Mouse (Mus musculus) intestine, postnatal 0 days (tissue): Measurements from ENCODE around the gene Dcaf7. TPM values are rescaled to one million over a fixed set of nuclear protein-coding genes. Genes with fewer than 3 reads are reported as not detected.
A peak's percentile ranks its signal among the peaks of the same experiment; 100 is the strongest.
"Not testable (repeated sequence)": the region's sequence is repeated elsewhere in the genome, so short reads cannot be mapped to it uniquely, and the experiment has no call there.

Experiments
- ATAC-seq: fragments of 200-750 bp; cut with Nextera tagmentation; 2 replicates; pipeline ENCODE4 v1.8.0; 2017; ENCODE audit warnings: mild to moderate bottlenecking, moderate TSS enrichment, moderate library complexity
- H3K27ac ChIP-seq: fragments of 300-500 bp; sonication (generic); 2 replicates; pipeline ENCODE4 v1.5.1; 2014; ENCODE audit warnings: mild to moderate bottlenecking, low read depth, low read length, moderate library complexity
- H3K27me3 ChIP-seq: fragments of 300-500 bp; sonication (generic); replicated peaks from 2 replicates; pipeline ENCODE4 v1.6.1; 2014; ENCODE audit warnings: low read length, mixed read lengths; ENCODE audit not compliant: control insufficient read depth, insufficient read depth
- H3K36me3 ChIP-seq: fragments of 300-500 bp; sonication (generic); 2 replicates; pipeline ENCODE4 v1.6.1; 2014; ENCODE audit warnings: mild to moderate bottlenecking, moderate library complexity; ENCODE audit not compliant: control insufficient read depth, insufficient read depth
- H3K4me1 ChIP-seq: fragments of 300-500 bp; sonication (generic); replicated peaks from 2 replicates; pipeline ENCODE4 v1.6.1; 2014; ENCODE audit warnings: antibody characterized with exemption, low read length, mixed read lengths; ENCODE audit not compliant: control insufficient read depth, insufficient read depth
- H3K4me2 ChIP-seq: fragments of 300-500 bp; sonication (generic); replicated peaks from 2 replicates; pipeline ENCODE4 v1.6.1; 2014; ENCODE audit warnings: low read depth, mild to moderate bottlenecking, moderate library complexity
- H3K4me3 ChIP-seq: fragments of 300-500 bp; sonication (generic); 2 replicates; pipeline ENCODE4 v1.5.1; 2014; ENCODE audit warnings: low read depth, low read length
- H3K9ac ChIP-seq: fragments of 300-500 bp; sonication (generic); 2 replicates; pipeline ENCODE4 v1.6.1; 2014; ENCODE audit warnings: mild to moderate bottlenecking, low read depth, low read length
- H3K9me3 ChIP-seq: fragments of 300-500 bp; sonication (generic); 2 replicates; pipeline ENCODE4 v1.6.1; 2016; ENCODE audit warnings: mixed run types; ENCODE audit not compliant: control insufficient read depth
- CTCF ChIP-seq: sonication (generic); IDR thresholded peaks from 2 replicates; pipeline ENCODE4 v1.5.1; 2016; ENCODE audit warnings: low read depth, mild to moderate bottlenecking, control low read depth, antibody characterized with exemption, moderate library complexity
- WGBS: fragments of 180-500 bp; shearing (Covaris S2); extraction: QIAGEN DNeasy Blood & Tissue Kit; methylation state at CpG from one replicate; pipeline ENCODE4 v1.1.7; 2014; 5-methylcytosine and 5-hydroxymethylcytosine counted together
- polyA plus RNA-seq: library from polyadenylated mRNA; unstranded; fragments of >200 nt; fragmentation: Nextera tagmentation; extraction: Ambion mirVana; gene quantifications from 2 replicates; pipeline ENCODE4 v1.2.1, GENCODE M21; 2015

Gene Dcaf7
- polyA plus RNA-seq, 1 experiment from 2014 or later: 31.3 TPM

DNA sequence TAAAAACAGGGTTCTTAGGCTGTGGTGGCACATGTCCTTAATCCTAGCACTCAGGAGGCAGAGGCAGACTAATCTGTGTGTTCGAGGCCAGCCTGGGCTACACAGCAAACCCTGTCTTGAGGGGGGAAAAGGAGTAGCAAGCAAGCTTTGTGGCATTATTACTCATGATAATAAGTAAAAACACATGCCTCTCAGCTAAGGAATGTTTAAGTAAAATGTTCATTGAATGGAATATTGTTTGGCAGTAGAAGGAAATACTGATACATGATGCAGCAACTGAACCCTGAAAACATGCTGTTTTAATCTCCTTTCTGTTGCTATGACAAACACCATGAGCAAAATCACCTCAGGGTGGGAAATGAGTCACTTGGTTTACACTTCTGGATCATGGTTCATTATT, 24.6 kb downstream of the Dcaf7 start:
- 83% methylated on average over 1 of the region's 1 CpGs for WGBS
- Histone ChIP-seq H3K27me3 (no peaks in the 10 kb centered on the region), H3K9ac (no peak overlapping the region), H3K27ac (no peak overlapping the region), H3K4me3 (no peak overlapping the region), H3K4me1 (no peaks in the 10 kb centered on the region), H3K9me3 (no peaks in the 10 kb centered on the region), H3K4me2 (no peak overlapping the region), H3K36me3 (peaks cover 39% of the 10 kb centered on the region)
- no peak for ATAC-seq
- TF ChIP-seq CTCF: no peak

DNA sequence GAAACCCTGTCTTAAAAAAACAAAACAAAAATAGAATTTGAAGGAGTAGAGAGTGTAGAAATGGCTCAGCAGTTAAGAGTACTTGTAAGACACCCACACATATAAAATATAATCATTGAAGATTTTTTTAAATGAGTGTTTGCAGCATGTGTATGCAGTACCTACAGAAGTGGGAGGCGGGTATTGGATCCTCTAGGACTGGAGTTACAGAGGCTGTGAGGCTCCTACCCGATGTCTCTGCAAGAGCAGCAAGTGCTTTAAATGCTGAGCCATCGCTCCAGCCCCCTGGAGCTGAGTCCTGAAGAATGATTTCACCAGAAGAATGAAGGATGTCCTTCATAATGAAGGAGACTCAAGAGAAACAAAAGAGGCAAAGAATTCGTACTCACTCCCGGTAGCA, 27.1 kb downstream of the Dcaf7 start:
- ATAC-seq: no peak
- H3K36me3 ChIP-seq: peaks cover 16% of the 10 kb centered on the region
- no peak for TF ChIP-seq CTCF
- no peaks in the 10 kb centered on the region; the same call in 1 of the 2 replicates for H3K4me1 ChIP-seq
- no peak overlapping the region for H3K4me2 ChIP-seq
- WGBS: 84% methylated on average over 5 of the region's 5 CpGs
- no peaks in the 10 kb centered on the region for H3K27me3 ChIP-seq
- no peak overlapping the region for H3K4me3 ChIP-seq
- H3K27ac ChIP-seq: no peak overlapping the region
- H3K9ac ChIP-seq: no peak overlapping the region
- no peaks in the 10 kb centered on the region for H3K9me3 ChIP-seq

DNA sequence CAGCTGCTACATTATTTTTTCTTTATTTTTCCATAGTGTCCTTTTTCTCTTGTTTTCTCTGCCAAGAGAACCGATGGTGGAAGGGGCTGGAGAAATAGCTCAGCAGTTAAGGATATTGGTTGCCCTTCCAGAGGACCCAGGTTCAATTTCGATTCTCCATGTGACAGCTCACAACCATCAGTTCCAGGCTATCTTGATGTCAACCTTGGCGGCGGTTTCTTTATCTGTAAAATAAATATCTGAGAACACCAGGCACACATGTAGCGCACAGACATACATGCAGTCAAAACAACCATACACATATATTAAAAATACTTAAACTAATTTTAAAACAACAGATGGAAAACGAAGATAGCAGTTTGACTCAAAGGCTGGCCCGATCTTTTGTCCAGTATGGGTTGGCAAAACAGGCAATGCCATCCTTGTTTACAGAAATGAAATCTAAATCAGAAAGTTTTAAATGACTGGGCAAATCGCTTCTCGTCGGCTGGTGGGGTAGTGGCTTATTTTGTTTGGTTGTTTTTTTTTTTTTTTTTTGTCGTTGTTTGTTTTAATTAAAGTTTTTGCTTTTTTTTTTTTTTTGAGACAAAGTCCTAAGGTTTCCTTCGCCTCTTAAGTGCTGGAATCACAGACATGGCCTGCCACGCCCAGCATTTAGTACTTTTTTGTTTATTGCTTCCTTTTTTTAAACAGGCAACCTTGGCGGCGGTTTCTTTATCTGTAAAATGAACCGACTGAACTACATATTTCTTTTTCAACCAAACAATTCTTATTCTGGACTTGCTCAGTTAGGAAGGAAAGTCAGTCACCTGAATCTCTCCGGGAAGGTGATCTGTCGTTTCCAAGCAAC, 28.6 kb downstream of the Dcaf7 start:
- WGBS: 29% methylated on average over 18 of the region's 18 CpGs
- peak; percentile 40 for ATAC-seq

DNA sequence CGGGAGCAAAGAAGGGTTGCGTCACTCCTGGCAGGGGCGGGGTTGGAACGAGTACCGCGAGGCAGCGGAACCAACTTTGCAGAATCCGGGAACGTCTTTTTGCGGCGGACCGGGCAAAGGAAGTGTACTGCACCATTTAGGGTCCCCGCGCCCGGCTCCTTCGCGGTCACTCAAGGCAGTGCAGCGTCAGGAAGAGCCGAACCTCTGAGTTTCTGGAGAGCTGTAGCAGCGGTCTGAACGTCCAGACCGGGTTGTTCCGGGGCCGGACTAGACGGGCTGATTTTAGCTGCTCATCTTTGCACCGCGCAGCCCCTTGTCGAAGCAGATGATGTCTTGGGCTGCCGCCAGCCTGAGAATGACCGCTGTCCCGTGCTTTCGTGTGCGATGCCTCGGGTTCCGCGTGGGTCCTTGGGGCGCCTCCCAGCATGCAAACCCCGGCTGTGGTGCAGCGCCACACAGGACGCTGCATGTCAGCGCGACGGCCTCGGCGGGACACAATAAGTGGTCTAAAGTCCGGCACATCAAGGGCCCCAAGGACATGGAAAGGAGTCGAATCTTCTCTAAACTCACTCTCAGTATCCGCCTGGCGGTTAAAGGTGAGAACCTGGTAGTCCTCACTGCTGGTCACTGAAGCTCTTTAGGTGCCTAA, 29.4 kb downstream of the Dcaf7 start, which contains the start of gene Taco1:
Gene Taco1, plus strand, starts transcription at position 139 of the 649 bp plus-strand sequence.
- H3K4me1 ChIP-seq: no peaks in the 10 kb centered on the region; the same call in 1 of the 2 replicates
- TF ChIP-seq CTCF: peak; percentile 51
- H3K27ac ChIP-seq: peak within 1 kb of the TSS; percentile 96
- WGBS: under 1% methylated on average over 49 of the region's 49 CpGs
- H3K36me3 ChIP-seq: 0 out of 2 replicates have a peak, but pooled peaks cover 4% of the 10 kb centered on the region
- H3K27me3 ChIP-seq: no peaks in the 10 kb centered on the region
- peak within 1 kb of the TSS; percentile 76 for H3K9ac ChIP-seq
- H3K4me2 ChIP-seq: peak within 1 kb of the TSS; percentile 80
- ATAC-seq: peak; percentile 98
- no peaks in the 10 kb centered on the region for H3K9me3 ChIP-seq
- peak within 1 kb of the TSS; percentile 75 for H3K4me3 ChIP-seq

More for the DNA sequence above, 28.6 kb downstream of the Dcaf7 start:
- no peaks in the 10 kb centered on the region for H3K27me3 ChIP-seq
- peak overlapping the region; percentile 96 for H3K27ac ChIP-seq
- no peaks in the 10 kb centered on the region; the same call in 1 of the 2 replicates for H3K4me1 ChIP-seq
- peak overlapping the region; percentile 80 for H3K4me2 ChIP-seq
- no peaks in the 10 kb centered on the region for H3K9me3 ChIP-seq
- H3K4me3 ChIP-seq: peak overlapping the region; percentile 75
- peaks cover 4% of the 10 kb centered on the region; the same call in 1 of the 2 replicates for H3K36me3 ChIP-seq
- TF ChIP-seq CTCF: no peak
- peak overlapping the region; percentile 76 for H3K9ac ChIP-seq

DNA sequence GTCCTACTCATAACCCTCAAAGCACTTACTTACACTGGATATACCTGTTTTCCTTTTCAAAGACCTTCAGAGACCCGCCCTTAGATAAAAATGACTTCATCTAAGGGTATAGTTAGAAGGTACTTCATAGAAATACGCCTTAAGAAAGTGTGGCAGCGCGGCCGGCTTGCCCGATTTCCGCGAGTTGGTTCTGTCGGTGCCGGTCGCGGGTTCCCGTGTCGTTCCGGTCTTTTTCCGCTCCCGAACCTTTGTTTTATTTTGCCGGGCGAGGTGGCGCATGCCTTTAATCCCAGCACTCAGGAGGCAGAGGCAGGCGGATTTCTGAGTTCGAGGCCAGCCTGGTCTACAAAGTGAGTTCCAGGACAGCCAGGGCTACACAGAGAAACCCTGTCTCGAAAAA, 29.9 kb downstream of the Dcaf7 start:
- H3K27me3 ChIP-seq, H3K36me3 ChIP-seq, H3K9me3 ChIP-seq, H3K4me1 ChIP-seq: not testable (repeated sequence)
- peak overlapping the region; percentile 75 for H3K4me3 ChIP-seq
- H3K27ac ChIP-seq: peak overlapping the region; percentile 96
- 12% methylated on average over 23 of the region's 23 CpGs for WGBS
- peak overlapping the region; percentile 80 for H3K4me2 ChIP-seq
- ATAC-seq: 0 out of 2 replicates have a peak, but pooled peaks have one; percentile 11
- peak overlapping the region; percentile 76 for H3K9ac ChIP-seq

DNA sequence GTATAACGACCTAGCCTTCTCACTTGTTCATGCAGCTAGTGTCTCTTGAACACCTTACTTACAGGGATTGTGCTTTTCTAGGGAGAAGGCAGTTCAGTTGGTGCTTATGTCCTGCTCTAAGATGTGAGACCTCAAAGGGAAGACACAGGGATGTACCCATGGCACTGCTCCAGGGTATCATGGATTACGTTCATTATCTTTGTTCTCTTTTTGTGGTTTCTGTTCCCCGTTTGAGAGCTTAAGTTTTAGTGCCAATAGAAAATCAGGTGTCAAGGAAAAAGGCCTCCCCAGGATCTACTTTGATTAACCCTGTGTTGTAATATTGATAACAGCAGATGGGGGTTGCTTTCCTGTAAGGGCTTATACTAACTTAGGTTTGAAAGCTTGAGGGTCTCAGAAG, 37.1 kb downstream of the Dcaf7 start:
- H3K4me3 ChIP-seq: no peak overlapping the region
- 82% methylated on average over 3 of the region's 3 CpGs for WGBS
- no peaks in the 10 kb centered on the region for H3K4me1 ChIP-seq
- H3K27me3 ChIP-seq: no peaks in the 10 kb centered on the region
- no peak overlapping the region for H3K4me2 ChIP-seq
- peaks cover 32% of the 10 kb centered on the region for H3K36me3 ChIP-seq
- no peak for ATAC-seq
- no peak for TF ChIP-seq CTCF
- no peak overlapping the region for H3K27ac ChIP-seq
- no peaks in the 10 kb centered on the region for H3K9me3 ChIP-seq
- no peak overlapping the region for H3K9ac ChIP-seq
